13 mouse cellular contexts compared by ENCODE assay signal in genomic region chr1:191863833-191864550, GRCm38 (mm10). TPM values are rescaled to one million over a fixed set of nuclear protein-coding genes. Genes with fewer than 3 reads are reported as not detected.
DNase-seq lines count a peak whose midpoint lies in the region; ATAC-seq lines count a peak whose summit lies in the region.
"Had no signal": no experiment of that assay in that cellular context is flagged by ENCODE, and none has a peak within 500 bp of the region (broad histone marks: within the 10 kb centered on the region; RNA-seq: fewer than 3 reads in every experiment).

No protein-coding gene starts in this region.

- no peak for ATAC-seq in cerebellum, adult (ENCODE audit: insufficient number of reproducible peaks, low FRiP score, low TSS enrichment)
- ATAC-seq in erythroid progenitor cell, adult 5-6 weeks (replicated peaks; ENCODE audit: low FRiP score, poor library complexity, severe bottlenecking): no peak
- ATAC-seq: hindbrain, embryonic 16.5 days had no signal

- intact Hi-C loops in left cerebral cortex, postnatal 4 days (cut with DNase I): no loop called here
- intact Hi-C loops in left cerebral cortex, postnatal 25 days (cut with DNase I): no loop called here

- peak; percentile 8 for DNase-seq in cerebellum, adult 11 months
- DNase-seq in left cerebral cortex, postnatal 4 days: peak; percentile 68
- DNase-seq in left cerebral cortex, postnatal 25 days (ENCODE audit: low spot score in 2 of 2): no peak
- peak; percentile 16 for DNase-seq in cerebellum, adult 11-12 months
- peak; percentile 86 to 91 for DNase-seq in cerebellum, postnatal 10 days
- DNase-seq in thymus, postnatal 4 days: no peak
- DNase-seq: adrenal gland, postnatal 14 days; gastrocnemius, postnatal 36 days; kidney, postnatal 25 days; lung, embryonic 14.5 days had no signal

RNA-seq across cellular contexts. Expression of gene Slc30a1, which starts 42.6 kb away (rescaled TPM):
- 10 to 100 TPM; 24.2 to 27.0 TPM for total RNA-seq in left cerebral cortex, postnatal 4 days (2021)
- 10 to 100 TPM; 28.2 to 36.9 TPM for total RNA-seq in left cerebral cortex, postnatal 25 days (2021)
- total RNA-seq in erythroid progenitor cell, adult 5-6 weeks (2015; ENCODE audit: low replicate concordance): 12.6 and 16.6 TPM in 2 replicates
- total RNA-seq in erythroid progenitor cell, adult 5-6 weeks (2017; ENCODE audit: low replicate concordance): 13.2 and 21.7 TPM in 2 replicates

RNA-seq across cellular contexts. Expression of gene Nek2, which starts 42.7 kb away (rescaled TPM):
- 1 to 10 TPM; 4.8 to 6.1 TPM for total RNA-seq in left cerebral cortex, postnatal 4 days (2021)
- total RNA-seq in left cerebral cortex, postnatal 25 days (2021): 1 to 10 TPM; 1.2 to 1.6 TPM
- total RNA-seq in erythroid progenitor cell, adult 5-6 weeks (2015; ENCODE audit: low replicate concordance): 98.4 and 116 TPM in 2 replicates
- total RNA-seq in erythroid progenitor cell, adult 5-6 weeks (2017; ENCODE audit: low replicate concordance): 213 and 225 TPM in 2 replicates

Comparison
In these comparisons a context has a peak if more than half of its experiments do, and no peak if none do; other contexts are left out.
1. DNase-seq: peak in cerebellum, adult 11 months (single experiment), left cerebral cortex, postnatal 4 days (single experiment), cerebellum, adult 11-12 months (single experiment) and cerebellum, postnatal 10 days (2 of 2); none in left cerebral cortex, postnatal 25 days (0 of 2) and thymus, postnatal 4 days (single experiment).
2. RNA of gene Nek2, which starts 42.7 kb away (total RNA-seq): 98.4 to 225 TPM in erythroid progenitor cell, adult 5-6 weeks; 4.8 to 6.1 TPM in left cerebral cortex, postnatal 4 days and 1.2 to 1.6 TPM in left cerebral cortex, postnatal 25 days; every median in the first group is over 10 times any median in the second.